Mouse (Mus musculus) lung, adult 10 weeks (tissue): Measurements from ENCODE around the gene Lama1. TPM values are rescaled to one million over a fixed set of nuclear protein-coding genes. Genes with fewer than 3 reads are reported as not detected.

ENCODE experiments used
- polyA plus RNA-seq: library from polyadenylated mRNA; stranded (reverse); fragments of 350-450 nt; fragmentation: Illumina TruSeq; extraction: RNeasy Lipid Tissue Mini Kit (QIAGEN cat#74804); gene quantifications from one replicate; pipeline ENCODE4 v1.2.3, GENCODE M21; 2014; ENCODE audit warnings: low read depth, low replicate concordance; ENCODE audit not compliant: insufficient read depth

Gene Lama1
- 0.10 TPM for polyA plus RNA-seq

DNA sequence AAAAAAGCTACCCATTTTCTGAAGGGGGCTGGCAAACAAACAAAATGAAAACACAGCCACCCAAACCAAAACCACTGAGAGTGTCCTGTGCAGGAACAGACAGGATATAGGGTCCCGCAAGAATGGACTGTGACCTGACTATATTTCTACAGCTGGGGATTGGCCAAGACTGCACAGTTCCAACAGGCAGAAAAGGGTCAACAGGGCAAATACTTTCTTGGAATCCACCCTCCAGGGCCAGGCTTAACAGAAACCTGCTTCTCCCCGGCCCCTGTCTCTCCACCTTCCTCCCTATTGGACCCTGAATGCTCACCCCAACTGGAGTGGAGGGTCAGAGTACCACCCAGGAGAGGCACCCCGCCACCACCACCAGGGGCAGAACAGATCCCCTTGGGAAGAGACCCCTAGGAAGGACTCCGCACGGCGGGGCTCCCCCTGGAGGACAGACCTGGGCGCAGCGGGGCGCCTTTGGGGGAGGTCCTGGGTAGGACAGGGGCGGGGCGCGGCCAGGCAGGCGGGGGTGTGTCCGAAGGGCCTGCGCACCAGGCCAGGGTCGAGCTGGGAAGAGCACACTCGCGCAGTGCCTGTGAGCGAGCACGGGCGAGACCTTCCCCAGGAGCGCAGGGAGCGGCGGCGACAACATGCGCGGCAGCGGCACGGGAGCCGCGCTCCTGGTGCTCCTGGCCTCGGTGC is at the start of gene Lama1:
Gene Lama1, plus strand, starts transcription at position 566 of the 693 bp plus-strand sequence.

Other genes starting within 250 kb of the Lama1 start
- not detected for gene Lrrc30, start 64.5 kb upstream of the Lama1 start, polyA plus RNA-seq